Mouse (Mus musculus) heart, postnatal 0 days (tissue): ENCODE measurements around the gene Art4.

ENCODE experiments used
- CTCF ChIP-seq: IDR thresholded peaks from 2 replicates; pipeline ENCODE4 v1.5.1; 2016; ENCODE audit warnings: antibody characterized with exemption, control low read depth, low read depth
- EP300 ChIP-seq: IDR thresholded peaks from 2 replicates; pipeline ENCODE4 v1.6.1; 2016; ENCODE audit warnings: antibody characterized with exemption, low read depth

DNA sequence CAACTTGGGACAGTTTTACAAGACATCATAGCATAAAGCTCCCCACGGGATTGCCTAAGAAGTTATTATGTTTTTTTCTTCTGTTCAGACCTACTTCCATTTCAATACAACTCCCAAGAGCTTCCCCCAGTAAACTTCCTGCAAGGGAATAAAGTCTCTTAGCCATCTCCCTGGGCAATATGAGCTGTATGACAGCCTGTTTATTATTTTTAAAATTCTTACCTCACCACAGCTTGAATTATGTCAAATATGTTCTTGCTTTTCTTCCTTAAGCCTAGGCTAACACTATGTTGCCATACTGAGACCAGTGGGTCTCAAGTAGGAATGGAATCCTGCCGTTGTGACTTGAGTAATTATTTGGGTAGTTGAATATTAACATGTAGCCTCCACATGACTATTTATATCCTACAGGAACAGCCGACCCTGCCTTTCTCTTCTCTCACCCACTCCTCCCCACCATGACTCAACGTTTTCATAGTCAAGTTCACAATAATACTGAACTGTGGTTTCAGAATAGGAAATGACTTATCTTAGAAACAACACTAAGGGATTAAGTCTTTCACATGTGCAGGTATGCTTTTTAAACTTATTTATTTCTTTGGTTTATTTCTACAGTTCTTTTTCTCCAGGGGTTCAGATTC is 43.0 kb upstream of the Art4 start:
- TF ChIP-seq CTCF, result no peak
- no peak for TF ChIP-seq EP300
